Mouse (Mus musculus) heart, postnatal 0 days (tissue): Measurements from ENCODE around the gene Lenep. TPM values are rescaled to one million over a fixed set of nuclear protein-coding genes. Genes with fewer than 3 reads are reported as not detected.

Experiments
- ATAC-seq: fragments of 200-750 bp; cut with Nextera tagmentation; 2 replicates; pipeline ENCODE4 v1.8.0; 2017; ENCODE audit warnings: low read depth, moderate number of reproducible peaks, moderate library complexity; ENCODE audit not compliant: insufficient read depth
- DNase-seq: peaks from one replicate; pipeline ENCODE4 v3.0.0-alpha.2; 2016; ENCODE audit warnings: low spot score
- H3K27ac ChIP-seq: fragments of 300-500 bp; sonication (generic); 2 replicates; pipeline ENCODE4 v1.5.1; 2014; ENCODE audit warnings: low read depth, mild to moderate bottlenecking
- H3K27me3 ChIP-seq: fragments of 300-500 bp; sonication (generic); 2 replicates; pipeline ENCODE4 v1.6.1; 2014; ENCODE audit warnings: low read length, mixed read lengths; ENCODE audit not compliant: control insufficient read depth, insufficient read depth
- H3K36me3 ChIP-seq: fragments of 300-500 bp; sonication (generic); replicated peaks from 2 replicates; pipeline ENCODE4 v1.6.1; 2014; ENCODE audit warnings: low read length, mixed read lengths; ENCODE audit not compliant: control insufficient read depth, insufficient read depth
- H3K4me1 ChIP-seq: fragments of 300-500 bp; sonication (generic); 2 replicates; pipeline ENCODE4 v1.6.1; 2014; ENCODE audit warnings: antibody characterized with exemption; ENCODE audit not compliant: control insufficient read depth, insufficient read depth
- H3K4me2 ChIP-seq: fragments of 300-500 bp; sonication (generic); 2 replicates; pipeline ENCODE4 v1.6.1; 2014; ENCODE audit warnings: low read depth, mild to moderate bottlenecking, low read length, moderate library complexity
- H3K4me3 ChIP-seq: fragments of 300-500 bp; sonication (generic); 2 replicates; pipeline ENCODE4 v1.5.1; 2014; ENCODE audit warnings: low read depth, low read length
- H3K9ac ChIP-seq: fragments of 300-500 bp; sonication (generic); replicated peaks from 2 replicates; pipeline ENCODE4 v1.6.1; 2014; ENCODE audit warnings: low read depth, low read length, mixed read lengths
- H3K9me3 ChIP-seq: fragments of 300-500 bp; sonication (generic); replicated peaks from 2 replicates; pipeline ENCODE4 v1.6.1; 2016; ENCODE audit warnings: low read length; ENCODE audit not compliant: control insufficient read depth
- CTCF ChIP-seq: IDR thresholded peaks from 2 replicates; pipeline ENCODE4 v1.5.1; 2016; ENCODE audit warnings: antibody characterized with exemption, control low read depth, low read depth
- EP300 ChIP-seq: IDR thresholded peaks from 2 replicates; pipeline ENCODE4 v1.6.1; 2016; ENCODE audit warnings: antibody characterized with exemption, low read depth
- WGBS: fragments of 180-500 bp; shearing (Covaris S2); extraction: QIAGEN DNeasy Blood & Tissue Kit; methylation state at CpG from one replicate; pipeline ENCODE4 v1.1.7; 2014; 5-methylcytosine and 5-hydroxymethylcytosine counted together
- polyA plus RNA-seq: library from polyadenylated mRNA; unstranded; fragments of >200 nt; fragmentation: Nextera tagmentation; extraction: Ambion mirVana; gene quantifications from 2 replicates; pipeline ENCODE4 v1.2.1, GENCODE M21; 2015
- total RNA-seq: library from RNA; depleted of rRNA; stranded (reverse); fragments of >200 nt; gene quantifications from 2 replicates; pipeline ENCODE4 v1.2.3, GENCODE M21; 2014; ENCODE audit warnings: low replicate concordance

The Lenep gene
- total and polyA plus RNA-seq, 2 experiments from 2014 or later: not detected

- ATAC-seq: no peak
- Histone ChIP-seq H3K4me1 (peaks cover 9% of the 10 kb centered on the region), H3K27me3 (no peaks in the 10 kb centered on the region), H3K27ac (no peak overlapping the region), H3K9me3 (no peaks in the 10 kb centered on the region), H3K36me3 (peaks cover 25% of the 10 kb centered on the region), H3K4me3 (no peak overlapping the region), H3K9ac (no peak overlapping the region), H3K4me2 (no peak overlapping the region)
- WGBS: 95% methylated on average over 8 of the region's 8 CpGs
- TF ChIP-seq EP300 (no peak), CTCF (no peak)
- no peak for DNase-seq
Measured at GRCm38 (mm10) chr3:89416158-89416557, 13.6 kb upstream of the Lenep start.

DNA sequence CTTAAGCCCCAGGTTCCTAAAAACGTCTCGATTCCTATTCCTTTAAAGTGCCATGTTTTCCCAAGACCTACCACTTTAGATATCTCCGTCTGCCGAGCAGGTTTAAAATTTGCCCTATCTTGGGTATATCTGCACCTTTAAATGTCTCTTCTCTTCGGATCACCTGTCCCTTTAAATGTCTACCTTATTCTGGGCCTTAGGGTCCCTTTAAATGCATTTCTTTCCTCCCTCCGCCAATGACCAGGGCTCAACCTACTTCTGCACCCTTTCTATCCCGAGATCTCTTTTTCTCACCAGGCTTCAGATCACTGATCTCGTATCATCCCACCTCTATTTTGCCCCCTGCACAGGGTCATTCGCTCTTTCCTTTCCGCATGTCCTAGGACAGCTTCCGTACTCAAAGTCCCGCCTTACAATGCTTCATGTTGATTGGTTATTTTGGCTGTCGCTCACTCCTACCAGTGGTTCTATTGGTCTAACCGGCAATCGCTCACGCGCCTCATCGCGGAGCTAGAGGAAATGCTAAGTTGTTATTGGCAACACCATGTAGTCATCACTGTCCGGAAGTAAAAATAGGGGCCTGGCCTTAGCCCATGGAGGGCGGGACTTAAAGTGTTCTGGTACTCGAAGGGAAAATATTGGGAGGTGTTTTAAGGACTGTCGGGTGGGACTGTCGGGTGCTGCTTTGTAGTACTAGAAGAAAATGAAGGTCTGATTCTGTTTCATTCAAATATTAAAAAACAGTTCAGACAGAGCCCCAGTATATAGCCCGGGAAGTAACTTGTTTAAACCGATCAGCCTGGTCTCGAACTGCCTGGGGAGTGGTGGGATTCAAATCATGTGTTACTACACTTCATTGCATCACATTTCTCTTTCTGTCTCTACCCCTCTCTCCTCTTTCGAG is 9.1 kb upstream of the Lenep start, which contains the start of gene Flad1:
Gene Flad1, minus strand, starts transcription at position 381 of the 904 bp plus-strand sequence.
- peaks cover 8% of the 10 kb centered on the region for H3K4me1 ChIP-seq
- H3K9ac ChIP-seq: peak within 1 kb of the TSS; percentile 55
- peak within 1 kb of the TSS; percentile 67 for H3K4me3 ChIP-seq
- H3K4me2 ChIP-seq: peak within 1 kb of the TSS; percentile 77
- TF ChIP-seq CTCF (no peak), EP300 (peak; percentile 97)
- no peaks in the 10 kb centered on the region for H3K9me3 ChIP-seq
- 4% methylated on average over 28 of the region's 28 CpGs for WGBS
- peak; percentile 97 for DNase-seq
- no peaks in the 10 kb centered on the region for H3K27me3 ChIP-seq
- H3K36me3 ChIP-seq: peaks cover 30% of the 10 kb centered on the region
- peak within 1 kb of the TSS; percentile 59 for H3K27ac ChIP-seq
- peak; percentile 99 for ATAC-seq

- ATAC-seq (no peak), DNase-seq (no peak)
- Histone ChIP-seq H3K9ac (peak overlapping the region; percentile 55), H3K4me2 (peak overlapping the region; percentile 77), H3K36me3 (peaks cover 26% of the 10 kb centered on the region), H3K27me3 (no peaks in the 10 kb centered on the region), H3K4me1 (peaks cover 8% of the 10 kb centered on the region), H3K9me3 (no peaks in the 10 kb centered on the region), H3K4me3 (peak overlapping the region; percentile 67), H3K27ac (peak overlapping the region; percentile 59)
- WGBS: 69% methylated on average over 10 of the region's 10 CpGs
- TF ChIP-seq CTCF (no peak), EP300 (no peak)
Measured at GRCm38 (mm10) chr3:89410864-89411263, 8.3 kb upstream of the Lenep start.

DNA sequence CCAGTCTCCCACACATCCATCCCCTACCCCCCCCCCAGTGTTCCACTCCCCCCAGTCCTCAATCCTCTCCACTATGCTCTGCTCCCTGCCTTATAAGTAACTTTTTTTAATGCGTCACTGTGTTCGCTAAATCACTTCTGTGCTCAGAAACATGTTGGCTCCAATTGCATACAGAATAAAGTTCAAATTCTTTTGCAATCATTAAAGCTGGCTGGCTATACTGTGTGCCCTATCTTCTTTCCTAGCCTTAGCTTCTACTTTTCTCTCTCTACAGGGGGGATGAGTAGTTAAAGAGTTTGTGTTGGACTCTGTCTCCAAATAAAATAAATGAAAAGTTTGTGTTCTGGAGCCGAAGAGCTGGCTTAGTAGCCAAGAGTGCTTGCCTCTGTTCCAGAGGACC is 7.1 kb upstream of the Lenep start:
- H3K9ac ChIP-seq: no peak overlapping the region
- no peak for ATAC-seq
- TF ChIP-seq EP300 (no peak), CTCF (no peak)
- H3K36me3 ChIP-seq: peaks cover 28% of the 10 kb centered on the region
- no peak overlapping the region for H3K27ac ChIP-seq
- no peak overlapping the region for H3K4me2 ChIP-seq
- no peak for DNase-seq
- no peaks in the 10 kb centered on the region for H3K27me3 ChIP-seq
- H3K4me1 ChIP-seq: peaks cover 8% of the 10 kb centered on the region
- H3K9me3 ChIP-seq: no peaks in the 10 kb centered on the region
- WGBS: 86% methylated on average over 3 of the region's 3 CpGs
- no peak overlapping the region for H3K4me3 ChIP-seq

DNA sequence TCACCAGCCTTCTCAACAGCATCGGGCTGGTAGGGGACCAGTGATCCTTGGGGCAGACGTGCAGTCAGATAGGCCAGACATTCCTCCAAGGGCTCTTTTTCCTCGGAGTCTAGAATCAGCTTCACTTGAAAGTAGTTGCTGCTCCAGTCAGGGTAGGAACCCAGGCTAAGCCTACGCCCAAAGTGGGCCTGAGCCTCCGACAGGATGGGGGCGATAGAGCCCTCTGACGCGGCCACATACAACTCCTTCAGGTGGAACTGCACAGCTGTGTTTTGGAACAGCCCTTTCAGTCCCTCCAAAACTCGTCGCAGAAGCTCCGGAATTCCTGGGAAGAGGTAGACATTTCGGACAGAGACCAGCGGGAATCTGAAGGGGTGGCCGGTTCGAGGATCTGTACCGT is 5.9 kb upstream of the Lenep start:
- Histone ChIP-seq H3K4me2 (no peak overlapping the region), H3K9me3 (no peaks in the 10 kb centered on the region), H3K27ac (no peak overlapping the region), H3K9ac (no peak overlapping the region), H3K36me3 (peaks cover 30% of the 10 kb centered on the region), H3K4me3 (no peak overlapping the region), H3K4me1 (peaks cover 8% of the 10 kb centered on the region), H3K27me3 (no peaks in the 10 kb centered on the region)
- TF ChIP-seq CTCF (no peak), EP300 (no peak)
- WGBS: 57% methylated on average over 16 of the region's 16 CpGs
- DNase-seq: no peak
- ATAC-seq: no peak
